8 mouse cellular contexts compared by ENCODE assay signal in genomic region chr5:139796900-139797299, GRCm38 (mm10). TPM values are rescaled to one million over a fixed set of nuclear protein-coding genes. Genes with fewer than 3 reads are reported as not detected.
DNase-seq lines count a peak whose midpoint lies in the region; ATAC-seq lines count a peak whose summit lies in the region.

No protein-coding gene starts in this region.

- peak; percentile 67 for ATAC-seq in intestine, embryonic 15.5 days
- peak; percentile 55 for ATAC-seq in limb, embryonic 13.5 days (ENCODE audit: low FRiP score, low read depth)
- peak; percentile 20; the same call in 1 of the 2 replicates for ATAC-seq in midbrain, embryonic 16.5 days
- no peak for ATAC-seq in megakaryocyte-erythroid progenitor cell, adult 5-6 weeks (replicated peaks; ENCODE audit: low FRiP score, low TSS enrichment, poor library complexity, severe bottlenecking)

- peak overlapping the region; percentile 20 for H3K4me3 ChIP-seq in intestine, embryonic 15.5 days (replicated peaks)
- no peak overlapping the region for H3K4me3 ChIP-seq in limb, embryonic 13.5 days
- H3K4me3 ChIP-seq in midbrain, embryonic 16.5 days (ENCODE audit: low read depth, low read length), result no peak overlapping the region

- peak overlapping the region; percentile 55 for H3K4me2 ChIP-seq in intestine, embryonic 15.5 days (replicated peaks)
- peak overlapping the region; percentile 48 for H3K4me2 ChIP-seq in limb, embryonic 13.5 days (replicated peaks)
- peak overlapping the region; percentile 84 for H3K4me2 ChIP-seq in midbrain, embryonic 16.5 days (ENCODE audit: low read length)

- H3K36me3 ChIP-seq in intestine, embryonic 15.5 days, result peaks cover 14% of the 10 kb centered on the region
- H3K36me3 ChIP-seq in limb, embryonic 13.5 days, result peaks cover 13% of the 10 kb centered on the region
- peaks cover 8% of the 10 kb centered on the region; the same call in 1 of the 2 replicates for H3K36me3 ChIP-seq in midbrain, embryonic 16.5 days (ENCODE audit: control insufficient read depth, insufficient read depth, low read length)

- peak overlapping the region; percentile 83 for H3K27ac ChIP-seq in intestine, embryonic 15.5 days
- H3K27ac ChIP-seq in limb, embryonic 13.5 days, result peak overlapping the region; percentile 55; the same call in 1 of the 2 replicates
- H3K27ac ChIP-seq in midbrain, embryonic 16.5 days (ENCODE audit: low read length), result peak overlapping the region; percentile 95

- H3K9ac ChIP-seq in intestine, embryonic 15.5 days, result peak overlapping the region; percentile 34
- peak overlapping the region; percentile 48; the same call in 1 of the 2 replicates for H3K9ac ChIP-seq in limb, embryonic 13.5 days
- H3K9ac ChIP-seq in midbrain, embryonic 16.5 days (ENCODE audit: low read depth, low read length), result peak overlapping the region; percentile 79; the same call in 1 of the 2 replicates

- no peaks in the 10 kb centered on the region for H3K9me3 ChIP-seq in intestine, embryonic 15.5 days
- no peaks in the 10 kb centered on the region for H3K9me3 ChIP-seq in limb, embryonic 13.5 days
- no peaks in the 10 kb centered on the region for H3K9me3 ChIP-seq in midbrain, embryonic 16.5 days (replicated peaks; ENCODE audit: control insufficient read depth, low read length, poor library complexity, severe bottlenecking)

- DNase-seq in Muller cell, postnatal 12 days (ENCODE audit: inconsistent ontology term), result peak; percentile 98
- peak; percentile 70 for DNase-seq in embryo, embryonic 10 days (ENCODE audit: low spot score)
- DNase-seq in gastrocnemius, postnatal 25 days, result peak; percentile 94
- peak; percentile 75 for DNase-seq in urinary bladder, adult 2 months (ENCODE audit: low spot score)

- 7% methylated on average over 13 of the region's 13 CpGs for WGBS in intestine, embryonic 15.5 days
- WGBS in limb, embryonic 13.5 days, result 10% methylated on average over 13 of the region's 13 CpGs
- 21% methylated on average over 13 of the region's 13 CpGs for WGBS in midbrain, embryonic 16.5 days

- H3K27me3 ChIP-seq in intestine, embryonic 15.5 days (replicated peaks), result no peaks in the 10 kb centered on the region
- H3K27me3 ChIP-seq in limb, embryonic 13.5 days, result peaks cover 6% of the 10 kb centered on the region; the same call in 1 of the 2 replicates
- H3K27me3 ChIP-seq in midbrain, embryonic 16.5 days (ENCODE audit: control insufficient read depth, insufficient read depth, low read depth, low read length), result no peaks in the 10 kb centered on the region

- peaks cover 62% of the 10 kb centered on the region for H3K4me1 ChIP-seq in intestine, embryonic 15.5 days (replicated peaks)
- peaks cover 56% of the 10 kb centered on the region for H3K4me1 ChIP-seq in limb, embryonic 13.5 days
- H3K4me1 ChIP-seq in midbrain, embryonic 16.5 days (ENCODE audit: control insufficient read depth, insufficient read depth, low read length), result peaks cover 42% of the 10 kb centered on the region

RNA-seq across cellular contexts. Expression of gene Mafk, which starts 5.6 kb away (rescaled TPM):
- 10 to 100 TPM; 12.9 to 17.5 TPM for total RNA-seq in gastrocnemius, postnatal 25 days (2021)
- 17.6 and 20.7 TPM in 2 replicates for polyA plus RNA-seq in intestine, embryonic 15.5 days (2015; fragmentation: Nextera tagmentation; extraction: Ambion mirVana)
- polyA plus RNA-seq in limb, embryonic 13.5 days (2015; fragmentation: Nextera tagmentation; extraction: Ambion mirVana), result 7.3 and 8.6 TPM in 2 replicates
- polyA plus RNA-seq in midbrain, embryonic 16.5 days (2015; fragmentation: Nextera tagmentation; extraction: Ambion mirVana), result 17.6 and 18.8 TPM in 2 replicates
- 42.3 and 47.7 TPM in 2 replicates for polyA plus RNA-seq in urinary bladder, adult 2 months (2012; rRNA removed)
- 23.8 and 24.3 TPM in 2 replicates for total RNA-seq in megakaryocyte-erythroid progenitor cell, adult 5-6 weeks (2014; fragmentation: Nextera tagmentation)
- total RNA-seq in megakaryocyte-erythroid progenitor cell, adult 5-6 weeks (2017), result 40.1 and 49.3 TPM in 2 replicates

RNA-seq across cellular contexts. Expression of gene Ints1, which starts 21.4 kb away (rescaled TPM):
- total RNA-seq in gastrocnemius, postnatal 25 days (2021), result 10 to 100 TPM; 25.6 to 32.1 TPM
- polyA plus RNA-seq in intestine, embryonic 15.5 days (2015; fragmentation: Nextera tagmentation; extraction: Ambion mirVana), result 22.2 and 25.4 TPM in 2 replicates
- 25.2 and 29.2 TPM in 2 replicates for polyA plus RNA-seq in limb, embryonic 13.5 days (2015; fragmentation: Nextera tagmentation; extraction: Ambion mirVana)
- 33.2 TPM in 2 replicates for polyA plus RNA-seq in midbrain, embryonic 16.5 days (2015; fragmentation: Nextera tagmentation; extraction: Ambion mirVana)
- polyA plus RNA-seq in urinary bladder, adult 2 months (2012; rRNA removed), result 12.1 and 20.9 TPM in 2 replicates
- 106 and 117 TPM in 2 replicates for total RNA-seq in megakaryocyte-erythroid progenitor cell, adult 5-6 weeks (2014; fragmentation: Nextera tagmentation)
- 33.9 and 34.7 TPM in 2 replicates for total RNA-seq in megakaryocyte-erythroid progenitor cell, adult 5-6 weeks (2017)

RNA-seq across cellular contexts. Expression of gene Tmem184a, which starts 22.8 kb away (rescaled TPM):
- under 1 TPM; 0.80 to 0.87 TPM for total RNA-seq in gastrocnemius, postnatal 25 days (2021)
- 57.7 and 68.4 TPM in 2 replicates for polyA plus RNA-seq in intestine, embryonic 15.5 days (2015; fragmentation: Nextera tagmentation; extraction: Ambion mirVana)
- 1.8 and 2.0 TPM in 2 replicates for polyA plus RNA-seq in limb, embryonic 13.5 days (2015; fragmentation: Nextera tagmentation; extraction: Ambion mirVana)
- polyA plus RNA-seq in midbrain, embryonic 16.5 days (2015; fragmentation: Nextera tagmentation; extraction: Ambion mirVana), result 0.09 and 0.26 TPM in 2 replicates
- polyA plus RNA-seq in urinary bladder, adult 2 months (2012; rRNA removed), result 79.8 and 112 TPM in 2 replicates
- total RNA-seq in megakaryocyte-erythroid progenitor cell, adult 5-6 weeks (2014; fragmentation: Nextera tagmentation), result not detected in 2 replicates
- total RNA-seq in megakaryocyte-erythroid progenitor cell, adult 5-6 weeks (2017), result 2.0 TPM in 1 of 2 replicates, not detected in the other

RNA-seq across cellular contexts. Expression of gene Gm26938, which starts 29.3 kb away (rescaled TPM):
- total RNA-seq in gastrocnemius, postnatal 25 days (2021), result not detected
- polyA plus RNA-seq in intestine, embryonic 15.5 days (2015; fragmentation: Nextera tagmentation; extraction: Ambion mirVana), result 0.29 TPM in 1 of 2 replicates, not detected in the other
- not detected in 2 replicates for polyA plus RNA-seq in limb, embryonic 13.5 days (2015; fragmentation: Nextera tagmentation; extraction: Ambion mirVana)
- not detected in 2 replicates for polyA plus RNA-seq in midbrain, embryonic 16.5 days (2015; fragmentation: Nextera tagmentation; extraction: Ambion mirVana)
- not detected in 2 replicates for polyA plus RNA-seq in urinary bladder, adult 2 months (2012; rRNA removed)
- total RNA-seq in megakaryocyte-erythroid progenitor cell, adult 5-6 weeks (2014; fragmentation: Nextera tagmentation), result not detected in 2 replicates
- not detected in 2 replicates for total RNA-seq in megakaryocyte-erythroid progenitor cell, adult 5-6 weeks (2017)

RNA-seq across cellular contexts. Expression of gene Psmg3, which starts 29.8 kb away (rescaled TPM):
- total RNA-seq in gastrocnemius, postnatal 25 days (2021), result 1 to 10 TPM; 7.4 to 9.2 TPM
- polyA plus RNA-seq in intestine, embryonic 15.5 days (2015; fragmentation: Nextera tagmentation; extraction: Ambion mirVana), result 80.0 and 80.2 TPM in 2 replicates
- 68.3 and 80.7 TPM in 2 replicates for polyA plus RNA-seq in limb, embryonic 13.5 days (2015; fragmentation: Nextera tagmentation; extraction: Ambion mirVana)
- 71.8 and 72.5 TPM in 2 replicates for polyA plus RNA-seq in midbrain, embryonic 16.5 days (2015; fragmentation: Nextera tagmentation; extraction: Ambion mirVana)
- 25.5 and 35.8 TPM in 2 replicates for polyA plus RNA-seq in urinary bladder, adult 2 months (2012; rRNA removed)
- 95.3 and 101 TPM in 2 replicates for total RNA-seq in megakaryocyte-erythroid progenitor cell, adult 5-6 weeks (2014; fragmentation: Nextera tagmentation)
- total RNA-seq in megakaryocyte-erythroid progenitor cell, adult 5-6 weeks (2017), result 12.7 and 16.0 TPM in 2 replicates

Comparison
In these comparisons a context has a peak if more than half of its experiments do, and no peak if none do; other contexts are left out.
1. RNA of gene Tmem184a, which starts 22.8 kb away (polyA plus RNA-seq): 79.8 to 112 TPM in urinary bladder, adult 2 months and 57.7 to 68.4 TPM in intestine, embryonic 15.5 days; 1.8 to 2.0 TPM in limb, embryonic 13.5 days and 0.09 to 0.26 TPM in midbrain, embryonic 16.5 days; every median in the first group is over 10 times any median in the second.
2. Peak in every context shown above with its lines, with median percentiles within 50 percentile points of each other: DNase-seq, H3K27ac ChIP-seq, H3K4me2 ChIP-seq and H3K9ac ChIP-seq.